Mouse (Mus musculus): ENCODE results near the gene Efhc1.

- TF ChIP-seq CTCF (IDR thresholded peaks at IDR 0.05; ENCODE audit: extremely low read depth, insufficient read depth, low read length) (no peak), POLR2A (IDR thresholded peaks at IDR 0.05; ENCODE audit: extremely low read depth, insufficient read depth, low read length) (no peak)
These were observed 84.5 kb downstream of the Efhc1 start for GRCm38 (mm10) chr1:21035878-21036277.

Data from cortical plate, adult 2 months (tissue).